Mouse (Mus musculus) heart, adult 18-20 months (tissue): ENCODE data around the gene Ikzf2. TPM values are rescaled to one million over a fixed set of nuclear protein-coding genes. Genes with fewer than 3 reads are reported as not detected.

Experiments used
- DNase-seq, 2 experiments: peaks; one replicate each; pipeline ENCODE4 v3.0.0; 2021 to 2022; ENCODE audit warnings: mixed read lengths in 1 of 2
- total RNA-seq, 2 experiments: library from RNA; stranded (reverse); gene quantifications; 2 replicates each; pipeline ENCODE4 v1.2.3; 2021

Ikzf2 gene
- total RNA-seq, 2 experiments from 2014 or later = 6.3 to 6.8 TPM

- DNase-seq = no peak
These were observed 179.5 kb downstream of the Ikzf2 start for GRCm38 (mm10) chr1:69507513-69507912.

GRCm38 (mm10) chr1:69506615-69507159, 180.4 kb downstream of the Ikzf2 start:
- no peak for DNase-seq

- peak; percentile 4 to 7 for DNase-seq
These were observed 181.0 kb downstream of the Ikzf2 start for GRCm38 (mm10) chr1:69506011-69506410.

- DNase-seq = no peak
These were observed 186.7 kb downstream of the Ikzf2 start for GRCm38 (mm10) chr1:69500388-69500787.

GRCm38 (mm10) chr1:69499652-69500051, 187.4 kb downstream of the Ikzf2 start:
- no peak for DNase-seq

- DNase-seq = no peak
These were observed 188.2 kb downstream of the Ikzf2 start for GRCm38 (mm10) chr1:69498862-69499306.

- DNase-seq = no peak
These were observed 191.0 kb downstream of the Ikzf2 start for GRCm38 (mm10) chr1:69496055-69496454.

- DNase-seq = no peak
These were observed 193.6 kb downstream of the Ikzf2 start for GRCm38 (mm10) chr1:69493309-69494047.

- no peak for DNase-seq
These were observed 195.0 kb downstream of the Ikzf2 start for GRCm38 (mm10) chr1:69492013-69492412.

GRCm38 (mm10) chr1:69489026-69489425, 198.0 kb downstream of the Ikzf2 start:
- DNase-seq = no peak

GRCm38 (mm10) chr1:69488625-69489024, 198.4 kb downstream of the Ikzf2 start:
- no peak for DNase-seq

Other genes with a start within 250 kb of the Ikzf2 start
- gene Spag16, start 139.7 kb upstream of the Ikzf2 start, total RNA-seq = under 1 TPM in 1 of 2 experiments, not detected in 1; 0.26 TPM